Mouse (Mus musculus) T-helper 1 cell (primary cell): ENCODE data around the gene Bsdc1.

Experiments
- in situ Hi-C: fragments of 300-600 bp; cut with MboI, MseI; formaldehyde crosslinking; loops from one replicate; pipeline ENCODE4 v1.15.1; 2025; ENCODE audit warnings: high pct_unique_total_duplicates

The Bsdc1 gene

GRCm38 (mm10) chr4:129479863-129480262 lies 18.5 kb downstream of the Bsdc1 start:
- in situ Hi-C loops = no loop called here

- in situ Hi-C loops = no loop called here
Observed at GRCm38 (mm10) chr4:129481090-129481489, 19.7 kb downstream of the Bsdc1 start.

GRCm38 (mm10) chr4:129490972-129491880 lies 29.8 kb downstream of the Bsdc1 start, which contains the start of the genes Tssk3 and Fam229a:
Gene Tssk3, minus strand, starts transcription at chr4:129491022.
Gene Fam229a, plus strand, starts transcription at chr4:129491190.
- in situ Hi-C loops = no loop called here

- in situ Hi-C loops = no loop called here
Observed at GRCm38 (mm10) chr4:129494681-129495080, 33.3 kb downstream of the Bsdc1 start.

- in situ Hi-C loops = no loop called here
Observed at GRCm38 (mm10) chr4:129495672-129496562, 34.5 kb downstream of the Bsdc1 start.

- in situ Hi-C loops = no loop called here
Observed at GRCm38 (mm10) chr4:129496631-129497030, 35.2 kb downstream of the Bsdc1 start.

GRCm38 (mm10) chr4:129498941-129499340 lies 37.6 kb downstream of the Bsdc1 start:
- in situ Hi-C loops = no loop called here

- in situ Hi-C loops = no loop called here
Observed at GRCm38 (mm10) chr4:129500017-129500416, 38.6 kb downstream of the Bsdc1 start.

- in situ Hi-C loops = no loop called here
Observed at GRCm38 (mm10) chr4:129500607-129501566, 39.5 kb downstream of the Bsdc1 start.

- in situ Hi-C loops = no loop called here
Observed at GRCm38 (mm10) chr4:129502327-129502888, 41.0 kb downstream of the Bsdc1 start.

- in situ Hi-C loops = no loop called here
Observed at GRCm38 (mm10) chr4:129502901-129503444, 41.6 kb downstream of the Bsdc1 start.

GRCm38 (mm10) chr4:129505511-129505910 lies 44.1 kb downstream of the Bsdc1 start:
- in situ Hi-C loops = no loop called here

GRCm38 (mm10) chr4:129507434-129508236 lies 46.3 kb downstream of the Bsdc1 start:
- in situ Hi-C loops = no loop called here

- in situ Hi-C loops = no loop called here
Observed at GRCm38 (mm10) chr4:129508237-129508515, 46.8 kb downstream of the Bsdc1 start.

- in situ Hi-C loops = no loop called here
Observed at GRCm38 (mm10) chr4:129508834-129509600, 47.6 kb downstream of the Bsdc1 start.

GRCm38 (mm10) chr4:129509650-129510049 lies 48.3 kb downstream of the Bsdc1 start:
- in situ Hi-C loops = no loop called here

GRCm38 (mm10) chr4:129510723-129511412 lies 49.5 kb downstream of the Bsdc1 start:
- in situ Hi-C loops = no loop called here

- in situ Hi-C loops = no loop called here
Observed at GRCm38 (mm10) chr4:129511413-129512096, 50.2 kb downstream of the Bsdc1 start.
